Mouse (Mus musculus) liver, adult 2 months (tissue): ENCODE results near the gene Gm6583. TPM values are rescaled to one million over a fixed set of nuclear protein-coding genes. Genes with fewer than 3 reads are reported as not detected.
A peak's percentile ranks its signal among the peaks of the same experiment; 100 is the strongest.

Experiments
- DNase-seq: peaks from one replicate; pipeline ENCODE4 v3.0.0-alpha.2; 2011; ENCODE audit warnings: low read depth, low spot score; ENCODE audit errors: extremely low read depth
- H3K27ac ChIP-seq: fragments of 200-500 bp; replicated peaks from 2 replicates; pipeline ENCODE4 v1.5.1; 2012; ENCODE audit warnings: low read depth, mild to moderate bottlenecking, control low read depth, inconsistent platforms, low read length; ENCODE audit not compliant: insufficient read depth
- H3K27me3 ChIP-seq: fragments of 200-500 bp; 2 replicates; pipeline ENCODE4 v1.6.1; 2012; ENCODE audit warnings: mild to moderate bottlenecking, moderate library complexity, low read length, inconsistent platforms; ENCODE audit not compliant: control insufficient read depth, insufficient read depth
- H3K36me3 ChIP-seq: fragments of 200-500 bp; 2 replicates; pipeline ENCODE4 v1.6.1; 2012; ENCODE audit warnings: low read length, inconsistent platforms; ENCODE audit not compliant: control insufficient read depth, insufficient read depth
- H3K4me1 ChIP-seq: fragments of 200-500 bp; 2 replicates; pipeline ENCODE4 v1.6.1; 2011; ENCODE audit warnings: low read length; ENCODE audit not compliant: control insufficient read depth, insufficient read depth
- H3K4me3 ChIP-seq: fragments of 200-500 bp; 2 replicates; pipeline ENCODE4 v1.5.1; 2011; ENCODE audit warnings: low read depth, mild to moderate bottlenecking, control low read depth, low read length, moderate library complexity; ENCODE audit not compliant: insufficient read depth
- H3K79me2 ChIP-seq: fragments of 200-500 bp; 2 replicates; pipeline ENCODE4 v1.6.1; 2012; ENCODE audit warnings: inconsistent platforms, mild to moderate bottlenecking, low read length, moderate library complexity; ENCODE audit not compliant: control insufficient read depth, insufficient read depth
- H3K9ac ChIP-seq: fragments of 200-500 bp; 2 replicates; pipeline ENCODE4 v1.6.1; 2012; ENCODE audit warnings: low read depth, mild to moderate bottlenecking, control low read depth, inconsistent platforms, low read length
- CTCF ChIP-seq: fragments of 200-500 bp; IDR thresholded peaks from 2 replicates; pipeline ENCODE4 v1.5.1; 2011; ENCODE audit warnings: low read depth, low read length, control low read depth
- POLR2A ChIP-seq: fragments of 200-500 bp; IDR thresholded peaks from 2 replicates; pipeline ENCODE4 v1.6.1; 2011; ENCODE audit warnings: low read length, control low read depth; ENCODE audit not compliant: insufficient read depth; ENCODE audit errors: extremely low read depth
- WGBS: fragments of 180-500 bp; shearing (Covaris S2); methylation state at CpG from one replicate; pipeline ENCODE4 v1.1.7; 2018; 5-methylcytosine and 5-hydroxymethylcytosine counted together
- polyA plus RNA-seq: library from polyadenylated mRNA; depleted of rRNA; stranded (reverse); fragments of >200 nt; gene quantifications from 2 replicates; pipeline ENCODE4 v1.2.3, GENCODE M21; 2012
- total RNA-seq: library from RNA; depleted of rRNA; stranded (reverse); fragments of >200 nt; gene quantifications from 2 replicates; pipeline ENCODE4 v1.2.3, GENCODE M21; 2014

Gm6583 gene
- total and polyA plus RNA-seq, 2 experiments: 0.09 TPM; not detected in 1

GRCm38 (mm10) chr5:112326446-112327009 is 29.3 kb downstream of the Gm6583 start:
- peaks cover 9% of the 10 kb centered on the region; the same call in 1 of the 2 replicates for H3K79me2 ChIP-seq
- peaks cover 5% of the 10 kb centered on the region for H3K4me1 ChIP-seq
- peaks cover 6% of the 10 kb centered on the region for H3K36me3 ChIP-seq
- H3K27me3 ChIP-seq: no peaks in the 10 kb centered on the region
- H3K9ac ChIP-seq: peak overlapping the region; percentile 88
- TF ChIP-seq POLR2A (no peak), CTCF (no peak)
- WGBS: under 1% methylated on average over 33 of the region's 33 CpGs
- no peak for DNase-seq
- peak overlapping the region; percentile 79 for H3K4me3 ChIP-seq
- peak overlapping the region; percentile 17 for H3K27ac ChIP-seq

GRCm38 (mm10) chr5:112325546-112326445 is 30.0 kb downstream of the Gm6583 start, which contains the start of gene Tfip11:
TSS of gene Tfip11 (plus strand) at chr5:112326358.
- peaks cover 3% of the 10 kb centered on the region; the same call in 1 of the 2 replicates for H3K36me3 ChIP-seq
- peak; percentile 74 for DNase-seq
- H3K27me3 ChIP-seq: no peaks in the 10 kb centered on the region
- H3K4me1 ChIP-seq: peaks cover 5% of the 10 kb centered on the region
- peak within 1 kb of the TSS; percentile 88 for H3K9ac ChIP-seq
- peaks cover 9% of the 10 kb centered on the region; the same call in 1 of the 2 replicates for H3K79me2 ChIP-seq
- WGBS: 7% methylated on average over 48 of the region's 48 CpGs
- H3K4me3 ChIP-seq: peak within 1 kb of the TSS; percentile 79
- peak; percentile 38; the same call in 1 of the 2 replicates for TF ChIP-seq POLR2A
- TF ChIP-seq CTCF: no peak
- peak within 1 kb of the TSS; percentile 30 for H3K27ac ChIP-seq

- no peaks in the 10 kb centered on the region for H3K27me3 ChIP-seq
- H3K79me2 ChIP-seq: peaks cover 9% of the 10 kb centered on the region; the same call in 1 of the 2 replicates
- peak; percentile 51 for DNase-seq
- H3K4me1 ChIP-seq: peaks cover 5% of the 10 kb centered on the region
- peak overlapping the region; percentile 40; the same call in 1 of the 2 replicates for H3K4me3 ChIP-seq
- no peak for TF ChIP-seq POLR2A
- no peak for TF ChIP-seq CTCF
- peak overlapping the region; percentile 7; the same call in 1 of the 2 replicates for H3K9ac ChIP-seq
- H3K27ac ChIP-seq: no peak overlapping the region
- H3K36me3 ChIP-seq: peaks cover under 1% of the 10 kb centered on the region; the same call in 1 of the 2 replicates
- WGBS: 28% methylated on average over 24 of the region's 24 CpGs
Measured at GRCm38 (mm10) chr5:112324637-112325545, 30.9 kb downstream of the Gm6583 start.

GRCm38 (mm10) chr5:112323246-112323645 is 32.6 kb downstream of the Gm6583 start:
- H3K27ac ChIP-seq: no peak overlapping the region
- WGBS: 88% methylated on average over 6 of the region's 6 CpGs
- H3K27me3 ChIP-seq: no peaks in the 10 kb centered on the region
- H3K36me3 ChIP-seq: no peaks in the 10 kb centered on the region
- no peak overlapping the region for H3K9ac ChIP-seq
- DNase-seq: no peak
- H3K79me2 ChIP-seq: peaks cover 9% of the 10 kb centered on the region; the same call in 1 of the 2 replicates
- TF ChIP-seq CTCF (no peak), POLR2A (no peak)
- H3K4me3 ChIP-seq: no peak overlapping the region
- H3K4me1 ChIP-seq: peaks cover 5% of the 10 kb centered on the region

- no peaks in the 10 kb centered on the region for H3K36me3 ChIP-seq
- peaks cover 2% of the 10 kb centered on the region; the same call in 1 of the 2 replicates for H3K4me1 ChIP-seq
- WGBS: 80% methylated on average over 4 of the region's 4 CpGs
- peaks cover 2% of the 10 kb centered on the region; the same call in 1 of the 2 replicates for H3K79me2 ChIP-seq
- no peak for DNase-seq
- no peak for TF ChIP-seq CTCF
- no peak for TF ChIP-seq POLR2A
- no peaks in the 10 kb centered on the region for H3K27me3 ChIP-seq
- no peak overlapping the region for H3K27ac ChIP-seq
- no peak overlapping the region for H3K9ac ChIP-seq
- no peak overlapping the region for H3K4me3 ChIP-seq
Measured at GRCm38 (mm10) chr5:112321376-112321775, 34.5 kb downstream of the Gm6583 start.
